Mouse (Mus musculus) C2C12 (cell line): ENCODE results near the gene Rtn1. TPM values are rescaled to one million over a fixed set of nuclear protein-coding genes. Genes with fewer than 3 reads are reported as not detected.

Experiments
- H3K27me3 ChIP-seq: one replicate; pipeline ENCODE4 v1.6.1; 2011; ENCODE audit not compliant: control insufficient read depth, insufficient read depth, insufficient read length
- H3K36me3 ChIP-seq: one replicate; pipeline ENCODE4 v1.6.1; 2011; ENCODE audit not compliant: control insufficient read depth, insufficient read depth
- H3K4me3 ChIP-seq: one replicate; pipeline ENCODE4 v1.5.1; 2011; ENCODE audit warnings: mild to moderate bottlenecking, control low read depth; ENCODE audit not compliant: poor library complexity, insufficient read depth, severe bottlenecking
- H3K79me2 ChIP-seq: one replicate; pipeline ENCODE4 v1.6.1; 2011; ENCODE audit not compliant: control insufficient read depth, insufficient read depth
- H3K79me3 ChIP-seq: one replicate; pipeline ENCODE4 v1.6.1; 2011; ENCODE audit warnings: low read depth, control low read depth
- H3ac ChIP-seq: one replicate; pipeline ENCODE3; 2011; ENCODE audit warnings: low read depth; ENCODE audit not compliant: control insufficient read depth, insufficient read length
- CEBPB ChIP-seq: IDR thresholded peaks from one replicate; pipeline ENCODE4 v1.6.1; 2011; ENCODE audit warnings: low read depth, mild to moderate bottlenecking, control low read depth, moderate library complexity
- CTCF ChIP-seq: IDR thresholded peaks from one replicate; pipeline ENCODE4 v1.5.1; 2011; ENCODE audit not compliant: control insufficient read depth, insufficient read depth, insufficient read length
- FOSL1 ChIP-seq: IDR thresholded peaks from one replicate; pipeline ENCODE4 v1.8.0; 2011; ENCODE audit warnings: mild to moderate bottlenecking, low read length; ENCODE audit not compliant: poor library complexity, insufficient read depth, severe bottlenecking
- MAX ChIP-seq: IDR thresholded peaks from one replicate; pipeline ENCODE4 v1.6.1; 2011; ENCODE audit warnings: mild to moderate bottlenecking, control low read depth
- MYOD1 ChIP-seq: IDR thresholded peaks from one replicate; pipeline ENCODE4 v1.6.1; 2011; ENCODE audit warnings: low read depth; ENCODE audit not compliant: control insufficient read depth, insufficient read length
- MYOG ChIP-seq: IDR thresholded peaks from one replicate; pipeline ENCODE4 v1.6.1; 2011; ENCODE audit not compliant: control insufficient read depth, insufficient read length; ENCODE audit errors: extremely low read depth
- USF1 ChIP-seq: IDR thresholded peaks from one replicate; pipeline ENCODE4 v1.6.1; 2011; ENCODE audit warnings: low read depth, mild to moderate bottlenecking, control low read depth, moderate library complexity
- polyA plus RNA-seq: library from polyadenylated mRNA; unstranded; fragments of >200 nt; fragmentation: generic; extraction: Trizol; gene quantifications from one replicate; pipeline ENCODE4 v1.2.1, GENCODE M21; 2012; ENCODE audit warnings: missing spikeins

Gene Rtn1
- polyA plus RNA-seq, 1 experiment: not detected

DNA sequence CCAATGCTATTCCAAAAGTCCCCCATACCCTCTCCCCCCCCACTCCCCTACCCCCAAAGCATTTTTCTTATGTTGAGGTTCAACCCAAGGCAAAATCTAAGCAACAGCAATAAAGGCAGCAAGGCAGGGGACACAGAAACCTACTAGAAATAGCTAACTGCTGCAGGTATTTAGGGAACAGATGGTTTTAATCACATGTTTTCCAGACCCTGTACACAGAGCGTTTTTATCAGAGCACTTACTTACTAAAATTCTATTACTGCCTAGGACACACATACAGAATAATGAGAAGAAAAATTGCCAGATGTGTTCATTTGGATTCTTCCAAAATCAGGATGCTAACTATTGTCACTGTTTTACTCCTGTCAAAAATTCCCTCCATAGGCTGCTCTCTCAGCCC, 61.7 kb downstream of the Rtn1 start:
- Histone ChIP-seq H3K79me2 (no peaks in the 10 kb centered on the region), H3K27me3 (peaks cover 3% of the 10 kb centered on the region), H3K4me3 (no peak overlapping the region), H3ac (no peak overlapping the region), H3K79me3 (no peaks in the 10 kb centered on the region), H3K36me3 (no peaks in the 10 kb centered on the region)
- TF ChIP-seq MYOG: no peak
- no peak for TF ChIP-seq FOSL1
- no peak for TF ChIP-seq USF1
- TF ChIP-seq CEBPB: no peak

DNA sequence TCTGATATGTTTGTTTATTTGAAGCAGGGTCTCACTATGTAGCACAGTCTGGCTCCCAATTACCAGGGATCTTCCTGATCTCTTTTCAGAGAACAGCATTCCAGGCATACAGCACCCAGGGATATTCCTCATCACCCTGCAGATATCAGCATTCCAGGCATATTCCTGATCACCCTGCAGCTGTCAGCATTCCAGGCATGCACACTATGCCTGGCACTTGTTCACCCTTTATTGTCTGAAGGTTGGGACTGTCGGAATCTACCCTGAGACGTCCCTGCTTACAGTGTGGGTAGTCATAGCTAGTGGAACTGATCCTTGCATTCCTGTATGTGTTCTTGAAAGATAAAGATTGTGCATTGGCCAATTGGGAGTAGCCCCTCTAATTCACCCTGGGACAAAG, 65.2 kb downstream of the Rtn1 start:
- TF ChIP-seq MYOG: no peak
- TF ChIP-seq MYOD1: no peak
- no peak for TF ChIP-seq FOSL1
- no peak for TF ChIP-seq CTCF
- TF ChIP-seq CEBPB: no peak
- no peak for TF ChIP-seq MAX
- no peak for TF ChIP-seq USF1

DNA sequence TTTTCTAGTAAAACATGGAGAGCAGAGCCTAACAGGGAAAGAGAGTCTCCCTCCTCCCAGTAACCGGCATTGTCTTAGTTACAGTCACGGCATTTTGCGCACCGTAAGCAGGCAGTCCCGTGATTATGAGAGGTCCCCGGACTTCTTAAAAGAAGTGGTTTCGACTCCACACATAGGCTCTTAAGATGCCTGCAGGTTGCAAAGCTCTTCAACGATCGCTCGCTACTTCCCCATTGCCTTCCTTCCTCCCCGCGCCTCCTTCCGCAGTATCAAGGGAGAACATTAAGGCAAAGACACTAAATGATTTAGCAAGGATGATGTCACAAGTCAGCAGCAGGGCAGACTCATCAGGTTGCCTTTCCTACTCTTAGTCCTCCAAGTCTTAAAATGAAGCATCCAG, 72.8 kb downstream of the Rtn1 start:
- TF ChIP-seq MYOD1: no peak
- TF ChIP-seq MAX: no peak
- no peak for TF ChIP-seq FOSL1
- TF ChIP-seq MYOG: no peak
- TF ChIP-seq CEBPB: no peak
- TF ChIP-seq CTCF: no peak
- Histone ChIP-seq H3K36me3 (no peaks in the 10 kb centered on the region), H3ac (no peak overlapping the region), H3K79me2 (no peaks in the 10 kb centered on the region), H3K79me3 (no peaks in the 10 kb centered on the region), H3K4me3 (no peak overlapping the region), H3K27me3 (peaks cover 3% of the 10 kb centered on the region)

More for the DNA sequence above, 65.2 kb downstream of the Rtn1 start:
- no peaks in the 10 kb centered on the region for H3K36me3 ChIP-seq
- H3ac ChIP-seq: no peak overlapping the region
- no peaks in the 10 kb centered on the region for H3K79me3 ChIP-seq
- no peaks in the 10 kb centered on the region for H3K27me3 ChIP-seq
- H3K4me3 ChIP-seq: no peak overlapping the region
- H3K79me2 ChIP-seq: no peaks in the 10 kb centered on the region

DNA sequence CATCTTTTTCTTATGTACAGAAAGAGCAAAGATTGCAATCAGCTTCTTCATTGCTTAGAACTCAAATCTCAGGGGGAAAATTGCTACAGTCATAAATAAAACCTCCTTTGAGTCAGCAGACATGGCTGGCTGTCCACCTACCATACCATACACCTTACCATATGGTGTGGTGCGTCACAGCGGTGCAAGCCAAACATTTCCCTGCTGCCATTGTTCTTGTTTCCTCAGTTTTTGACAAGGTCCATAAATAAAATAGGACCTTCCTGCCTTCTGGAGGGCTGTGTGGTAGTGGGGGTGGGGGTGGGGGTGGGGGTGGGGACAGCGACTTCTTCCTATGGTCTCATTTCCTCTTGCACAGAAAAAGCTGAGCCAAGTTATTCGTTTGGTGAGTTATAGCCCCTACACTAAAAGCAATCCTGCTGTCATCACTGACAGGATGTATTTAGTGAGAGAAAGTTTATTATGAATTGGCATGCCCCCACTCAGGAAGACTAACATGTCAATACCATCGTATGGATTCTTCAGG, 76.3 kb downstream of the Rtn1 start:
- TF ChIP-seq MYOD1: no peak
- TF ChIP-seq CEBPB: no peak
- TF ChIP-seq MYOG: no peak
- TF ChIP-seq MAX: no peak
- TF ChIP-seq USF1: no peak
- TF ChIP-seq FOSL1: no peak
- no peak for TF ChIP-seq CTCF
- Histone ChIP-seq H3K79me3 (no peaks in the 10 kb centered on the region), H3K36me3 (no peaks in the 10 kb centered on the region), H3K27me3 (peaks cover 6% of the 10 kb centered on the region), H3K4me3 (no peak overlapping the region), H3K79me2 (no peaks in the 10 kb centered on the region), H3ac (no peak overlapping the region)

- H3ac ChIP-seq: no peak overlapping the region
Measured at GRCm38 (mm10) chr12:72331912-72332487, 76.9 kb downstream of the Rtn1 start.

DNA sequence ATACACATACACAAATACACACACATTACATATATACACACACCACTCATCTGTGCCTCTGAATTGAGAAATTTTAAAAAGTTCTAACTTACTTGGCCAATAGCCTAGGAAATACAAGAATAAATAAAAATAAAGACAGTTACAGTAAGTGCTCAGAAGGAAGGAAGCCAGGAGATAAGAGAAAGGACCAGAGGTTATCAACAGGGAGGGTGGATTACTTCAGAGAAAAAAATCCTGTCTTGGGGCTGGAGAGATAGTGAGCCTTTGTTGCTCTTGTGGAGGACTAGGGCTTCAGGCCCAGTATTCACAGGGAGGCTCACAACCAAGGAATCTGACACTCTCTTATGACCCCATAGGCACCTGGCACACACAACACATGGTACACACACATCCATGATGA, 82.8 kb downstream of the Rtn1 start:
- H3K27me3 ChIP-seq: peaks cover 3% of the 10 kb centered on the region
- no peaks in the 10 kb centered on the region for H3K36me3 ChIP-seq
- no peaks in the 10 kb centered on the region for H3K79me3 ChIP-seq
- H3ac ChIP-seq: no peak overlapping the region
- TF ChIP-seq MAX: no peak
- TF ChIP-seq CEBPB: no peak
- no peak for TF ChIP-seq USF1
- TF ChIP-seq CTCF: no peak
- TF ChIP-seq FOSL1: no peak
- TF ChIP-seq MYOG: no peak
- TF ChIP-seq MYOD1: no peak
- no peaks in the 10 kb centered on the region for H3K79me2 ChIP-seq
- no peak overlapping the region for H3K4me3 ChIP-seq

More at GRCm38 (mm10) chr12:72331912-72332487, 76.9 kb downstream of the Rtn1 start:
- Histone ChIP-seq H3K36me3 (no peaks in the 10 kb centered on the region), H3K79me2 (no peaks in the 10 kb centered on the region), H3K79me3 (no peaks in the 10 kb centered on the region), H3K4me3 (no peak overlapping the region), H3K27me3 (peaks cover 6% of the 10 kb centered on the region)
- TF ChIP-seq MYOG: no peak
- TF ChIP-seq CEBPB: no peak
- no peak for TF ChIP-seq MYOD1
- TF ChIP-seq FOSL1: no peak
- no peak for TF ChIP-seq CTCF
- no peak for TF ChIP-seq MAX
- no peak for TF ChIP-seq USF1

DNA sequence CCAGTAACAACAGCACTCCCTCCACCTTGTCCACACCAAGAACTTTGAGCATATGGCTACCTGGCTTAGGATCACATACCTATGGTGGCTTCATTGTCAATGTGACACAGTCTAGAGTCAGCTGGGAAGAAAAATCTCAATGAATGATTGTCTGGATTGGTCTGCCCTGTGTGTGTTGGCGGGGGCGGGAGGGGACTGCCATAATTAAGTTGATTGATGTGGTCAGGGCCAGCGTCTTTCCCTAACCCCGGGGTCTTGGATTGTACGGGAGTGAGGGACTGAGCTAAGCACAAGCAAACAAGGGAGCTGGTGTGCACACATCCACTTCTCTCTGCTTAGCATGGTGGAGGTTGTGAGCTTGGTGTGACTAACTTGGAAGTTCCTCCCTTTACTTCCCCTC, 83.8 kb downstream of the Rtn1 start:
- no peak for TF ChIP-seq USF1
- H3K36me3 ChIP-seq: no peaks in the 10 kb centered on the region

More for the DNA sequence above, 83.8 kb downstream of the Rtn1 start:
- Histone ChIP-seq H3ac (no peak overlapping the region), H3K79me2 (no peaks in the 10 kb centered on the region), H3K27me3 (peaks cover 3% of the 10 kb centered on the region), H3K79me3 (no peaks in the 10 kb centered on the region), H3K4me3 (no peak overlapping the region)
